Mouse (Mus musculus): ENCODE measurements around the gene Senp6. TPM values are rescaled to one million over a fixed set of nuclear protein-coding genes. Genes with fewer than 3 reads are reported as not detected.

Senp6 gene
- polyA plus RNA-seq (2012; rRNA removed) = 24.9 and 25.8 TPM in 2 replicates

GRCm38 (mm10) chr9:80066367-80067220 is at the start of gene Senp6:
Gene Senp6 (plus strand): TSS chr9:80066903.

GRCm38 (mm10) chr9:80164611-80165474 is 98.1 kb downstream of the Senp6 start, which contains the start of gene Myo6:
Gene Myo6 (plus strand): TSS chr9:80165031.

Other genes with a start within 250 kb of the Senp6 start
- 2.8 and 3.2 TPM in 2 replicates for gene Filip1, start 54.1 kb upstream of the Senp6 start, polyA plus RNA-seq (2012; rRNA removed)
- gene Myo6, start 98.1 kb downstream of the Senp6 start, polyA plus RNA-seq (2012; rRNA removed) = 40.1 and 46.4 TPM in 2 replicates